Mouse (Mus musculus) CD4-positive, CD25-positive, alpha-beta regulatory T cell, adult 2 months (primary cell): Measurements from ENCODE around the gene Tamm41.
A peak's percentile ranks its signal among the peaks of the same experiment; 100 is the strongest.

Experiments
- DNase-seq: peaks from one replicate; pipeline ENCODE4 v3.0.0-alpha.2; 2012; ENCODE audit warnings: low read depth, low spot score

Tamm41 gene

GRCm38 (mm10) chr6:114974331-114974730, 63.3 kb downstream of the Tamm41 start:
- no peak for DNase-seq

- no peak for DNase-seq
Observed at GRCm38 (mm10) chr6:114972988-114973387, 64.7 kb downstream of the Tamm41 start.

GRCm38 (mm10) chr6:114970895-114971294, 66.8 kb downstream of the Tamm41 start:
- peak; percentile 42 for DNase-seq

- DNase-seq: peak; percentile 5
Observed at GRCm38 (mm10) chr6:114970386-114970785, 67.3 kb downstream of the Tamm41 start.

GRCm38 (mm10) chr6:114969213-114970120, 68.2 kb downstream of the Tamm41 start, which contains the start of gene Vgll4:
Gene Vgll4, minus strand, starts transcription at chr6:114969994.
- peak; percentile 37 for DNase-seq

GRCm38 (mm10) chr6:114968361-114969212, 69.1 kb downstream of the Tamm41 start:
- peak; percentile 51 for DNase-seq

- no peak for DNase-seq
Observed at GRCm38 (mm10) chr6:114967623-114968022, 70.1 kb downstream of the Tamm41 start.

- DNase-seq: no peak
Observed at GRCm38 (mm10) chr6:114966396-114967154, 71.1 kb downstream of the Tamm41 start.

GRCm38 (mm10) chr6:114965802-114966201, 71.9 kb downstream of the Tamm41 start:
- DNase-seq: no peak

GRCm38 (mm10) chr6:114965396-114965795, 72.3 kb downstream of the Tamm41 start:
- no peak for DNase-seq

- no peak for DNase-seq
Observed at GRCm38 (mm10) chr6:114964235-114964634, 73.4 kb downstream of the Tamm41 start.

- DNase-seq: no peak
Observed at GRCm38 (mm10) chr6:114963636-114964035, 74.0 kb downstream of the Tamm41 start.

- no peak for DNase-seq
Observed at GRCm38 (mm10) chr6:114961276-114962068, 76.2 kb downstream of the Tamm41 start.

- no peak for DNase-seq
Observed at GRCm38 (mm10) chr6:114959012-114959398, 78.7 kb downstream of the Tamm41 start.

- DNase-seq: no peak
Observed at GRCm38 (mm10) chr6:114958249-114959011, 79.2 kb downstream of the Tamm41 start.

- DNase-seq: no peak
Observed at GRCm38 (mm10) chr6:114957756-114958155, 79.9 kb downstream of the Tamm41 start.

GRCm38 (mm10) chr6:114954496-114954895, 83.2 kb downstream of the Tamm41 start:
- no peak for DNase-seq
